Mouse (Mus musculus): ENCODE data around the gene Ppp6r2. TPM values are rescaled to one million over a fixed set of nuclear protein-coding genes. Genes with fewer than 3 reads are reported as not detected.

The Ppp6r2 gene
- total RNA-seq (2021), result 100 to 1,000 TPM; 157 to 167 TPM
- long read RNA-seq, experiment 1, partial matches to known transcripts, result 10 of 32 reads
- long read RNA-seq, experiment 1, other reads (novel, unspliced or antisense), result 21 of 32 reads
- long read RNA-seq, experiment 2, partial matches to known transcripts, result 11 of 43 reads
- long read RNA-seq, experiment 2, other reads (novel, unspliced or antisense), result 25 of 43 reads

DNA sequence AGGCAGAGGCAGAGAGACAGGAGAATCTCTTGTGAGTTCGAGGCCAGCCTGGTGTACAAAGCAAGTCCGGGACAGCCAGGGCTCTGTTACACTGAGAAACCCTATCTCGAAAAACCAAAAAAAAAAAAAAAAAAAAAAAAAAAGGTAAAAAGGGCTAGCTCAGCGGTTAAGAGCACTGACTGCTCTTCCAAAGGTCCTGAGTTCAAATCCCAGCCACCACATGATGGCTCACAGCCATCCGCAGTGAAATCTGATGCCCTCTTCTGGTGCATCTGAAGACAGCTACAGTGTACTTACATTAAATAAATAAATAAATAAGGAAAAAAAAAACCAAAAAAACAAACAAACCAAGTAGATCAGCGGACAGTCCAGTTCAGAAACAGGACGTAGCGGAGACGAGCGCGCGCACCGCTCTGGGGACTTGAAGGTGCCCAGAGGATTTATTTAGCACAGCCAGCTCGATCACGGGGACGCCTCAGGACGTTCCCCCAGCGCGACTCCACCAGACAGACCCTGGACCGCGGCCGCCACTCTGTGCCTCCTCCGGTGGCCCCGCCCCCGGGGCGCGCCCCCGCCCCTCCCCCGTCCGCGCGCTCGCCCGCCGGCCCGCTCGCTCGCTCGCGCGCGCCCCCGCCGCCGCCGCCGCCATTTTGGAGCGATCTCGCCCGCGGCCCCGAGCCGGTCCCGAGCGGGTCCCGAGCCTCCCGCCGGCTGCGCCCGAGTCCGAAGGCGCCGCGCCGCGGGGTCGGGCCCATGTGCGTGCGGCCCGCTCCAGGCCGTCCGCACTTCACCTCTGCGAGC, at the start of gene Ppp6r2:
TSS of gene Ppp6r2 (plus strand) at position 639 of the 801 bp plus-strand sequence.
- DNase-seq (ENCODE audit: low spot score in 2 of 2), result peak; percentile 80 to 82

GRCm38 (mm10) chr15:89165478-89165877, 45.9 kb upstream of the Ppp6r2 start:
- DNase-seq (ENCODE audit: low spot score in 2 of 2), result no peak

DNA sequence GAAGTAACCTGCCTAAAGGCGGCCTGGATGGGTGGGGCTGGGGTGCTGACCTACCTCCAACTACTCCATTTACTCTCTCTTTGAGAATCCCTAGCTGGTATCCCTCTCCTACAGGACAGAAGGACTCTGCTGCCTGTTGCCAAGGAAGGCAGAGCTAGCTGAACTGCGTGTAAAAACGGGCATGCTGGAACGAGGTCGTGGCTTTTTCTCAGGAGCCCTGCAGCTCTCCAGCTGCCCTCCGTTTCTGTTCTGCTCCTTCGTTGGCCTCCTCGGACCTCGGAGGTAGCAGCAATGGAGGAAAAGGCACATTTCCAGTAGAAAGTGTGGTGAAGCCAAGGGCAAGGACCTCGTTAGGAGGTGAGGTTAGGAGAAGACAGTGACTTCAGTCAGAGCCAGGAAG, 42.4 kb upstream of the Ppp6r2 start:
- no peak for DNase-seq (ENCODE audit: low spot score in 2 of 2)

GRCm38 (mm10) chr15:89169431-89169830, 41.9 kb upstream of the Ppp6r2 start:
- peak in 1 of 2 experiments; percentile 88 for DNase-seq (ENCODE audit: low spot score in 2 of 2)

DNA sequence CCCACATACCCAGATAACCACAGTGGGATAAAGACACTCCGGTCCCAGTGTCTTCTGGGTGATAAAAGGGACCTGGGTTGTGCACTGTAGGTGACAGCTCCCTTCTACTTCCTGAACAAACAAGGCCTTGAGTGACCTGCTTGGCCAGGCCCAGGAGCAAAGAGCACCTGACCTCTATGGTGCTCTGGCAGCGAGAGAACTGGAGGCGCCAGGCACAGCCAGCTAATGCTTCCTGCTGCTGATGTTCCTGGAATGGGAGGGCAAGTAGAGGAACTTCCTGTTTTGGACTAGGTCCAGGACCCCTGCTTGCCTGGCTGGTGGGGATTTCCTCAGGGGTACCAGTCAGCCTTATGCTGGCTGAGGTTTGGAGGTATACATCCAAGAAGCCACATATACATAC, 41.3 kb upstream of the Ppp6r2 start:
- no peak for DNase-seq (ENCODE audit: low spot score in 2 of 2)

DNA sequence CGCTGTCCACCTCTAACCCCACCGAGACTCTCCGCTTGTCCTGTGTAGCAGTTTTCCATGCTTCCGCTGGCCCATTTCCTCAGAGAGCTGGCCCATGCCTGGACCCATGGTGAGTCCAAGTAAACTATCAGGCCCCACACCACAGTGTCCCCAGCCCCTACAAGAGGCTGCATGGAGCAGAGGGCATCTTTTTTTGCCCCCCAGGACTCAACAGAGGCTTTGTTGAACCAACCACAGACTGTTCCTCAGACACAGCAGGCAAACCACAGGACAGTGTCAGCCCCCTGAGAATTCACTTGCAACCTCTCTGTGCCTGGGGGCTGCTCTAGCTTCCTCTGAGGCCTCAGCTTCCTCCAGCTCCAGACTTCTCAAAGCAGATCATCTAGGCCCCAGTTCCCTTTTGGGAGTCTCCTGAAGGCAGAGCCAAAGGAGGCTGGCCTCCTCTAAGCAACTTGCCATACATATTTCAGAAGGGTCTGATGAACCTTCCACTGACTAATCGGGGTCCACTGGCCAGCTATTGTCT, 39.8 kb upstream of the Ppp6r2 start:
- no peak for DNase-seq (ENCODE audit: low spot score in 2 of 2)

GRCm38 (mm10) chr15:89172276-89172935, 38.9 kb upstream of the Ppp6r2 start:
- no peak for DNase-seq (ENCODE audit: low spot score in 2 of 2)

DNA sequence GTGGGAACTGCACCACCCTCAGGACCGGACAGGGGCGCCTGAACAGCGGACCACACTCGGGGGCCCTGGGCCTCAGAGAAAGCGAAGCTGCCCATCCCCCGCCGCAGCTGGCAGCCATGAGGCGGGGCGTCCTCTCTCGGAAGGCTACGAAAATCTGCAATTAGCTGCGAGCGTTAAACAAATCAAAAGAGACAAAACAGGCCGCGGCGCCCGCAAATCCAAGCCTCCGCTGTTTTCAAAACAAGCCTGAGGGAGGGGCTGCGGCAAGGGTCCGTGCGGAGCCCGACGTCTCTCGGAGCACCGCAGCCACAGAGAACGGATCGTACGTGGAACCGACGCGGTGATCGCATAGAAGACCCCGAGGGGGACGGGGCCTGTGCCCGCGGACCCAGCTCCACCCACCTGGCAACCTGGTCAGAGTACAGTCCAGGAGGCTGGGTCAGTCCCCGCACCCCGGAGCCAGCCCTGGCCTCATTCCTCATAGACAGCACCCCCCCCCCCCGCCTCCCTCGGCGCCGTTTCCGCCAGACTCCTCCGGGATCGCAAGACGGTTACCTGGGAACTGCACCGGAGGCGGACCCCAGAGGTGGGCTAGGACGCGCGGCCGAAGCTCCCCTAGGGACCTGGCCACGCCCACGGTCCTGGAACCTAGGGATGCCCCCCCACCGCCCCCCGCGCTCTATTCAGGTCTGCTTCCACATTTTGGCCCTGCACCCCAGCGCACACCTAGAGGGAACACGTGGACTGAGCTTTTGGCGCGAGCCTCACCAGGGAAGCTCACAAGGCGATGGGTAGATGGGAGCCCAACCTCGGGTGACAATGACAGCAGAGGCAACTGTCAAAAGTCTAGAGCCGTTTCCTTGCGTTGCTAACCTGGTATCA, 38.1 kb upstream of the Ppp6r2 start:
- no peak for DNase-seq (ENCODE audit: low spot score in 2 of 2)

GRCm38 (mm10) chr15:89173906-89174214, 37.5 kb upstream of the Ppp6r2 start:
- peak in 1 of 2 experiments; percentile 25 for DNase-seq (ENCODE audit: low spot score in 2 of 2)

DNA sequence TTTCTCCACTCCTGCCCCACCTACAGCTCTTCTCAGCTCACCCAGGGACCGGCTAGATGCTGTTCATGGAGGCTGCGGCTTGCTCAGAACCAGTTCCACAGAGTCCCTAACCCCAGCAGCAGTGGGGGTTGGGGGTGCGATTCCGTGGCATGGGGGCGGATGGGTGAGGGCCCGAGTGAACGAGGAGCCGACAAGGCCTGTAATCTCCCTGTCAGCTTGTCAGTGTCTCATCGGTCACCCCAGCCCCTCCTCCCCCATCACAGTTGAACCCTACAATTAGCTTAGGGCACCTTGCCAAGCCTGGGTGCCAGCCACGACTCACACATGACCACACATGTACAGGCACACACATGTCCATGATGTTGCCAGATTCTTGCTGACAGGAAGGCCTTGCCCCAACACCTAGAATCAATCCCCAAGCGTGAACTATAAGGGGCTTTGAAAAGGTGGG, 36.4 kb upstream of the Ppp6r2 start:
- no peak for DNase-seq (ENCODE audit: low spot score in 2 of 2)

- no peak for DNase-seq (ENCODE audit: low spot score in 2 of 2)
Measured at GRCm38 (mm10) chr15:89175411-89176155, 35.8 kb upstream of the Ppp6r2 start.

DNA sequence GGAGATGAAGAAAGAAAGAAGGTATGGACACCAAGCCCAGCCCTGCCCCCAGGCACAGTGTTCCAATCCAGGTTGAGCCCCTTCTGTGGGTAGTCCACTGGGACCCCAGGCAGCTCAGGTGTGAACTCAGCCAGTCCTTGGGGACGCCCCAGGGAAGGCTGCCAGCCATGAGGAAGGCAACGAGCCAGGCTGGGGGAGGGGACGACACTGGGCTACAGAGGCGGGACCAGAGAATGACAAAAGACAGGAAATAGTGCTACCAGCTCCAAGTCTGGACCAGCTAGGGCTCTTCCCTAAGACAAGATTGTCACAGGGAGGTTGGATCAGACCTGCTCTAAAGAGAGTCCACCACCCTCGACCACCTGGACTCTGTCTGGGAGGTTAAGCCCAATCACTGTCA, 34.2 kb upstream of the Ppp6r2 start:
- peak; percentile 71 to 76 for DNase-seq (ENCODE audit: low spot score in 2 of 2)

DNA sequence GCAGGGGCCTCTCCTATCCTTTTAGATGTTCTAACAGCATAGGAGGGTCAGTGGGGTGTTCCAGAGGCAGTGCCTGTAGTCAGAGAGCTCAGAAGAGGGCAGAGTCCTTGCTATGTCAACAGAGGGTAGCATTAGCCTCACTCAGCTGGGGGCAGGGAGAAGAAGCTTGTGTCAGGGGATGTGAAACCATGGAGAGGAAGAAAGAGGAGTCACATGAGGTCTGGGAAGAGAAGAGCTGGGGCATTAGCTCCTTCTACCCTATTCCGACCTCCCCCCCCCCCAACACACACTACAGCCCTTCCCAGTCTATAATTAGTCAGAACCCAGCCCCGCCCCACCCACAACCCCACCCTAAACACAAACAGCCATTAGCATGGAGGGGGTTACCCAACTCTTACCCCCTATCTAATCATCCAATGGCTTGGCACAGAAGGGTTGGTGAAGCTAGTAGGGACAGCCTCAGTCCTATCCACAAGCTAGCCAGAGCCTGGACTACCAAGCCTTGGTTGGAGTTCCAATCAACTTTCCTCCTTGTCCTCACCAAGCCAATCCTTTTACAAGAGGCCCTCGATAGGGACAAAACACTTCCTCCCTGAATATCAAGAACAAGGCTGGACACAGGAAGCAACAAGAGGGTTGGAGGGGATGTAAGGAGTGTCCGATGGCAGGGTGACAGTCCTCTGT, 33.6 kb upstream of the Ppp6r2 start:
- no peak for DNase-seq (ENCODE audit: low spot score in 2 of 2)

DNA sequence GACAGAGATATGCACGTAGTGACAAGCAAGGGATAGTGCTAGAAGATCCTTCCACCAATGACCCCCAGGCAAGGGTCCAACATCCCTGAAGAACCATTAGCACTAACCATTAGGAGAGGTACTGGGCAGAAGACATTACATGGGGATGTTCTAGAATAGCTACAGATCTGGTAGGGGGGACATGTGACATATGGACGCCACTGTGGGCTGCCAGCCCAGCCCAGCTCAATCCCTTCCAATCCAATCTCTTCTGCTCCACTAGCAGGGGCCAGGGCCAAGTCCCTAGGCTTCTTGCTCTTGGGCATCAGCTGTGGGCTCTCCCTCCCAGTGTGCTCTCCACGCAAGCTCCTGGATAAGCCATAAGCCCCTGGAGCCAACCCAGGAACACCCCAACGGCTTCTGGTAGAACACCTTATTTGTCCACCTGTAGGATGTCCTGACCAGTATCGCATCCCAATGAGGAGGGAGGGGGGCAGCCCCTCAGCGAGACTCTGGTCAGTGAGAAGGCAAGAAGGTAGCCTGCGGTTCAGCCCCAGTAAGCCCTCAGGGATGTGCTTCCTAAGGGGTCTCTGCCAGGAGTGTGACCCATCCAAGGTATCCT, 33.0 kb upstream of the Ppp6r2 start:
- DNase-seq (ENCODE audit: low spot score in 2 of 2), result no peak

DNA sequence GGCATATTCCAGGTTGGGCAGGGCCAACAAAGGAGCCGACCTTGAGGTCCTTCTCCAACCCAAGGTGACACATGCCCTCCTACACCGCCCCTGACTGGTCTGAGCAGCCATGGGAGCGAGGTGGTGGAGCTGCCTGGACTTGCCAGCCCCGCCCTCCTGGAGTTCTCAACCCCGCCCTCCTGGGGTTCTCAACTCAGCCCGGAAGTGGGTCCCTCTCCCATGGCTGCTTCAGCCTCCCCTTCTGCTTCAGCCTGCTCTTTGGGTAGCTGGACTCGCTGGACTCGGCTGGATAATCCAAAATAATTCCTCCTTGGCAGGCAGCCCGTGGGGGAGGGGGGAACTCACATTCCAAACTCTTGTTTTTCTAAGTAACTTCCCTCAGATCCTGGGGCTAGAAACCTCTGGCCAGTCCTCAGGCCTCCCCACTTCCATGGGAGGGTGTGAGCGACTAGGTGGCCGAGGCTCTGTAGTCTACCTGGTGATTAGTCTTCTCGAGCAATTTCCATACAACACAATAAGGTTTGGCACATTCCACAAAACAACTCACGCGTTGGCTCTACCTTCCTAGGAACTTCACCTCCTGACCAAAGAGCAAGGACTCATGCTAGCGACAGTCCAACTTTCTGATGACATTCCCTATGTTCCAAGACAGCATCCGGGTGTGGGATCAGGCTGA, 32.3 kb upstream of the Ppp6r2 start:
- DNase-seq (ENCODE audit: low spot score in 2 of 2), result peak in 1 of 2 experiments; percentile 37

DNA sequence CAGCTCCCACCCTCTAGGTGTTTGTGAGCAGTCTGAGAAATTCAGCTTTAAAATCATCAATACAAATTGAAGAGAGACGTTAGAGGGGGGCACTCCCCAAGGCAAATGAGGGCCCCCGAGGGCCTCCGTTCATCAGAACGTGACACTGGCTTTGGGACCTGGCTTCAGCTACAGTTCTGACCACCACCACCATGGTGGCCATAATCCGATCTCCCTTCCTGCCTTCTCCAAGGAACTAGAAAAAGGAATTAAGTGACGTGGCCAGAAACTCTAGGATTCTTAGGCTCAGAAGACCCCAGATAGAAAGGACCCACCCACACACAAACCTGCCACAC, 31.8 kb upstream of the Ppp6r2 start:
- no peak for DNase-seq (ENCODE audit: low spot score in 2 of 2)

GRCm38 (mm10) chr15:89180081-89180541, 31.2 kb upstream of the Ppp6r2 start:
- peak in 1 of 2 experiments; percentile 47 for DNase-seq (ENCODE audit: low spot score in 2 of 2)

DNA sequence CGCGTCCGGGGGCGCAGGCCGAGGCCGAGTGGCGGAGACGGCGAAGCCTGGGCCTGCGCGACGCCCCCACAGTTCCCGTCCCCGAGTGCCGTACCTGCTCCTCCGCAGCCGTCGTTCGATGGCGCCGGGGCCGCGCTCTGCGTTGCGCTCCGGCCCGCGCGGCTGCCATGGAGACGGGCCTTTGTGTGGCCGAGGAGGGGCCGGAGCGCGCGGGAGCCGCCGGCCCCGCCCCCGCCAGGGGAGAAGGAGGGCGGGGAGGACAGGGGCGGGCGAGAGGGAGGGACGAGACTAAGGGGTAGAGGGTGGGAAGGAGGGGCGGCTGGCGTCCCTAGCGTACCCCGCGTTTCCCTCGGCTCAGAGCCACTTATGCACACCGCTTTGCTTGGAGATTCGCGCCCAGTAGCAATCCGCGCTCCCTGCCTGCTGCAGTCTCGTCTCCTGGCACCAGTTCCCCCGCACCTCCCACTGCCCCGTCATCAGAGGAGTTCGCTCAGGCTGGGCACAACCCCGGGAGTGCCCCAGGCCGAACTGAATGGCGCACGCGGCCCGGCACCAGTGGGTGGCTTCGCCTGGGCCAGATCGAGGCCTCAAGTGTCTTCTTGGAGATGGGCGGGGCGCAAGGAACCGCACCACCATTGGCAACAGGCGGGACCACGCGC, 30.7 kb upstream of the Ppp6r2 start, which contains the start of gene Plxnb2:
TSS of gene Plxnb2 (minus strand) at position 218 of the 659 bp plus-strand sequence.
- DNase-seq (ENCODE audit: low spot score in 2 of 2), result peak; percentile 80 to 83
